Mouse (Mus musculus): ENCODE data around the gene Paqr9.

The Paqr9 gene

DNA sequence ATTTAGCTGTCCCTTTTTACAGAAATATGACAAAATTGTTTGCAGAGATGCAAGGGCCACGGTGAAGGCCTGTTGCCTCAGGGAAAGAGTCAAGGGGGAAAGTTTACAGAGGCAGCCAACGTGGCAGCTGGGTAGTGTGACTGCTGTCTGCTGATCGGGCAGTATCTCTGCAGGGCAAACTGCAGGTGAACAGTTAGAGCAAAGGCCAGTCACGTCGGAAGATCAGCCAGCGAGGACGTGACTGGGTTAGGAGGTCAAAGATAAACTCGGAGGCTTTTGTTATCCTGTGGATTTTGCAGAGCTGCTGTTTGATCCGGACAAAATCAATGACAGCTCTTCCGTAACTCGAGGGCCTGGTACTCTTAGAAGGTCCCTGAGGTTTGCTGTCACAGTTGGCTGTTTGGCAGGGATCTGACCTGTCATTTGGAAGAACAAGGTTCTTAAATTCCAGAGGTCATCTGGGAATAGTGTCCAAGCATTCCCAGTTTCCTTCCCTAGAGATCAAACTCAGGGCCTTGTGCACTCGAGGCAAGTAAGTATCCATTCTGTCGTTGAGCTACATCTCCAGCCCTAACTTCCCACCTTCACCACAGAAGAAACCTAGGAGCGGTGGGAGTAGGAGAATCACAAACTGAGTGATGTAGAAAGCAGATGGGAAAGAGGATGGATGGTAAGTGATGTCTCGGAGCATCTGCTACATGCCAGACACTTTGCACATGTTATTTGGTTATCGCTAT, 21.7 kb downstream of the Paqr9 start:
- DNase-seq, result no peak

- DNase-seq, result no peak
Observed at GRCm38 (mm10) chr9:95581758-95582515, 22.5 kb downstream of the Paqr9 start.

- no peak for DNase-seq
Observed at GRCm38 (mm10) chr9:95582555-95582954, 23.1 kb downstream of the Paqr9 start.

DNA sequence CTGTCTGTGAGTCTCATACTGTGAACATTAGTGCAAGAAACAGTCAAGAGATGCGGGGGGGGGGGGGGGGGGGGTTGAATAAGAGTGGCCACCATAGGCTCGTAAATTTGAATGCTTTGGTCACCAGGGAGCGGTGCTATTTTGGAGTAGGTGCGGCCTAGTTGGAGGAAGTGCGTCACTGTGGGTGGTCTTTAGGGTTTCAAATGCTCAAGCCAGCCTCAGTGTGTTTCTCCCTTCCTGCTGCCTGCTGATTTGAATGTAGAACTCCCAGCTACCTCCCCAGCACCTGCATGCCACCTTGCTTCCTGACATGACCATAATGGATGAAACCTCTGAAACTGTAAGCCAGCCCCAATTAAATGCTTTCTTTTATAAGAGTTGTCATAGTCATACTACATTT, 26.6 kb downstream of the Paqr9 start:
- DNase-seq, result no peak

DNA sequence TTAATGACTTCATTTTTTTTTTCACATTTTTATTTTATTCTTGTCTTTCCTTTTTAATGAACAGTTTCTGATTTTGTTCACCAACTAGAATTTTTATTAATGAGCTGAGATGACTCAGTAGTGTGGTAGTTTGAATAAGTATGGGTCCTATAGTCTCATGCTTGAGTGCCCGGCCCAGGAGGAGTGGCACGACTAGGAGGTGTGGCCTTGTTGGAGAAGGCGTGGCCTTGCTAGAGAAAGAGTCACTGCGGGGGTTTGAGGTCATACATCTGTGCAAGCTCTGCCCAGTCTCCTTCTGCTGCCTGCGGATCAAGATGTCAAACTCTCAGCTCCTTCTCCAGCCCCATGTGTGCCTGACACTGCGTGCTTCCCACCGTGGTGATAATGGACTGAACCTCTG, 28.6 kb downstream of the Paqr9 start:
- DNase-seq, result no peak

DNA sequence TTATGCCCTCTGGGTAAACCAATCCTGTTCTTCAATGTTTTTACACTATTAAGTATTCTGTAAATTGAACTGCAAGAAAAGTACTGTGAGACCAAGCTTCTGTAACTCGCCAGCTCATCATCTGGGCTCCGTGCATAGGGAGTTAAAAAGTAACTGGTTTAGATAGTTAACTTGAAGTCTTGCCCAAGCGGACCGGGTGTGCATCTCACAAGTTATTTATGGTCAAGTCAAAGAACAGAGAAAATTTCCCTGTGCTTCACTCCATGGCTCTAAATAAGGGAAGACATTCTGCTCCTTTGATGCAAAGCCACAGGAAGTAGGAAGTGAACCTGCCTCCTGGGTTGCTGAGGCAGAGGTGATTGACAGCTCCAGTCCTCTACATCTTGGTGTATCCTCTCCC, 34.8 kb downstream of the Paqr9 start:
- no peak for DNase-seq

GRCm38 (mm10) chr9:95597466-95598178, 38.2 kb downstream of the Paqr9 start:
- no peak for DNase-seq

GRCm38 (mm10) chr9:95598179-95598721, 38.8 kb downstream of the Paqr9 start:
- no peak for DNase-seq

DNA sequence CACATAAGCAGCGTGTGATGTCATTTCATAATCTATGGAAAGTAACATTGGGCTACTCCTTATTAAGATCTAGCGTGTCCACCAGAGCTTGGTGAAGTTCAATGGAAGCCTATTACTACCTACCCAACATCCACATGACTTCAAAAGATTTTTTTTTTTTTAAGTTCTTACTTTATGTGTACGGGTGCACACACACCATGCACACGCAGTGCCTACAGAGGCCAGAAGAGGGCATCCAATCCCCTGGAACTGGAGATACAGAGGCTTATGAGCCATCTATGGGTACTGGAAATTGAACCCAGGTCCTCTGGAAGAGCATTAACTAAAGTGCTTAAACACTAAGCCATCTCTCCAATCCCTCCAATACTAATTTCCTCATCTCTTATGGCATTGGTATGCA, 39.9 kb downstream of the Paqr9 start:
- no peak for DNase-seq

DNA sequence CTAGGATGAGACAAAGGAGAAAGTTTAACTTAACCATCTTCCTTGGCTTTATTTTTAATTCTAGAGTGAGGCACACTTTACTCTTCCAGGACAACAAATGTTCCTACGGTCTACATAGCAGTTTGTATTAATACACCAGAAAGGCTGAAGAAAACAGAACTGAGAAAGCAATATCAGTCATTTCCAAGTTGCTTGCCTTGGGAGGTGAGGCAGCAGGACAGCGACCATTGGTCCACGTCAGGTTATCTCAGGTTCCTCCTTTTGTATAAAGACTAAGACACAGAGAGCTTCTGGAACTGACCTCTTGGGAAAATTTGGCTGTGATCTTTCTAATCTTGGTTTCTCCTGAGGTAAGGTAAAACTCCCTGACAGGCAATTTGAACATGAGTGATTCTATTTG, 43.4 kb downstream of the Paqr9 start:
- DNase-seq, result no peak

GRCm38 (mm10) chr9:95603316-95603715, 43.9 kb downstream of the Paqr9 start:
- no peak for DNase-seq

DNA sequence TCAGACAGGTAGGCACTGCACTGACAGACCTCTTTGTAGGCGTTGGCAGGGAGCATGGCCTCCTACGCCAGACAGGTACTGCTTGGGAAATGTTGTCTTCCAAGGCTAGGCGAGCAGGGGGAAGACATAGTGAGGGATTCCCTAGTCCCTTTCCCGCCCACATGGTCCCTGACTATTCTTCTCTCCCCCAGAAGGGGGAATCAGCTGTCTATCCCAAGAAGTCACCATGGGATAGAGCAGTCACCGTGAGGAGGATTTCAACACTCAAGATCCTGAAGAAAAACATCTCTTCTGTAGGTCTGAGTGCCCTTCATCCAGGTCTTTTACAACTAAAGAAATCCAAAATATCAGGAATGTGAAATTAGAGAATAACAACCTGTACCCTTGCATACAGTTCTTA, 47.7 kb downstream of the Paqr9 start:
- DNase-seq, result no peak

DNA sequence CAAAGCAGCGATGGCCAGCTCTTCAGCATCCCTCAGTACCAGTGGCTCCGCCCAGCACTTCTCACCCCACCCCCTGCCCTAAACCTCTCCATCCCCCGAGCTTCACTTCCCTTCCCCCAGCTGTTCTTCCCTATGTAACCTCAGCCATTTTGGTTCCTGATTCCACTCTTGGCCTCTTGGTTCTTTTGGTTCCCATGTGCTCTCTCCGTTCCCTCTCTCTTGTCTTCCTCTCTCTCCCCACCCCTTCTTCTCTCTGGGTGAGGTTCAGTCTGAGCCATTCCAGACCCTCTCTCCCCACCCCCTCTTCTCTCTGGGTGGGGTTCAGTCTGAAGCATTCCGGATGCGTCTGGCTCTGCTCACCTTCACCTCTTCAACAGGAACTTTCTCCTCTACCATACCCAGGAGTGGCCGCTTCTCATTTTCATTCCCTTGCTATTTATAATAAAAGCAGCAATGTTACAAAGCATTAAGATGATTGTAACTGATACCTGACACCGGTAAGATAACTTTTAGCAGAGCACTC, 52.9 kb downstream of the Paqr9 start:
- DNase-seq, result no peak

DNA sequence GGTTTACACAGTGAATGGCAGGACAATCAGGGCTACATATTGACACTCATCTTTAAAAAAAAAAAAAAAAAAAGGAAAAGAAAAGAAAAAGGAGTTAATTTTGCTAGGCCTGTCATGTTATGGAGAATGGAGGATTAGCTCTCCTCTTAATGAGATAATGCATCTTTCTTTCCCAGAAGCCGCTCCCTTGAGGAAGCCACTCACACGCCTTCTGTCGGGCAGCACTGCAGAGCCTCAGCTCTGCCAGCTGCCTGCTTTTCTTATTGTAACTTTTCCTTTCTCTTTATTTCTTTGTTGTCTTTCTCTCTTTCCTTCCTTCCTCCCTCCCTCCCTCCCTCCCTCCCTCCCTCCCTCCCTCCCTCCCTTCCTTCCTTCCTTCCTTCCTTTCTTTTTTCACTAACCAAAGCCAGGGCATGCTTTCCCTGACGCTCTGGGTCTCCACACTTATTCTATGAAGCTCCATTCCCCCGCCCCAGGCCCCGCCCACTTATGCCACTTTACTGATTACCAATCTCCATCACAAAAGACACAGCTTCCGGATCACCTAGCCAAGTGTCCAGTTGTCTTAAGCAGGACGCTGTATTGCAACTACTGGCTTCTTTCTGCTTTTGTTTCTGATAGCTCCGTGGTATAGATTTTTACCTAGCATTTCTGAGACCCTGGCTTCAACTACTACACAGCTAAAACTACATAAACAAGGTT, 54.1 kb downstream of the Paqr9 start:
- no peak for DNase-seq

DNA sequence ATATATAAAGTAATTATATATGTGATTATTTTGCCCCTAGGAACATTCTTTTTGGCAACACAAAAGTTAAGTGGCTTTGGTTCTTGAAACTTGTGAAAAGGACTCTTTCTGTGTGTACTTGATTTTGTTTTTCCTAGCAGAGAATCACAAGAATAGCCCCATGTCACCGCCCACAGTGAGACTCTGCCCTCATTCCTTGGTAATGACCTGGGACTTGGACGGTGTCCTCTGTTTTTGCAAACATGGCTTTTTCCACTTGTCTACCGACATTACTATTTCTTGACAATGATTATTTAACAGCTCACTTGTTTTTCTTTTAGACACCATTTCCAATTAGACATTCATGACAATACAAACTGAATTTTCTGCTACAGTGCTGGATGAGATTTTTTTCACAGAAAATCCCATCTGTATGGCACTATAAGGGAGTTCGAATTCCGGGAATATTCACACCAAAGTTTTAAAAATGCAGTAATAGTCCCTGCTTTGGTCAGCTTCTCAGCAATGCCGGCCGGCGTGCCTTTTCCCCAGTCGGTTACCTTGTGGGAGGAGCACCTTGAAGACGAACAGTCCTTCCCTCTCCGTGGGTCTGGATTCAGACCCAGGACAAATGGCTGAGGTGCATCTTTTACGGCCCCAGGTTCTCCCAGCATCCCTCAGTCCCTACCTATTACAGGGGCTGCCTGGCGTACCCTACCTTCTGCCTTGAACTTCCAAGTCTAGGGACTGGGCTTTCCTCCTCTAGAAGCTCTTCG, 55.6 kb downstream of the Paqr9 start:
- DNase-seq, result no peak

GRCm38 (mm10) chr9:95615961-95616360, 56.5 kb downstream of the Paqr9 start:
- DNase-seq, result no peak

Data from cerebellum, adult 9-11 months (tissue).